Mouse (Mus musculus) hindbrain, embryonic 10.5 days (tissue): ENCODE data around the gene Olfr766-ps1. TPM values are rescaled to one million over a fixed set of nuclear protein-coding genes. Genes with fewer than 3 reads are reported as not detected.
"Not testable (repeated sequence)": the region's sequence is repeated elsewhere in the genome, so short reads cannot be mapped to it uniquely, and the experiment has no call there.

ENCODE experiments used
- DNase-seq: peaks from one replicate; pipeline ENCODE4 v3.0.0-alpha.2; 2017; ENCODE audit warnings: low spot score
- H3K27ac ChIP-seq: fragments of 300-500 bp; sonication (generic); 2 replicates; pipeline ENCODE4 v1.5.1; 2016; ENCODE audit warnings: mild to moderate bottlenecking, moderate library complexity
- H3K27me3 ChIP-seq: fragments of 300-500 bp; sonication (generic); 2 replicates; pipeline ENCODE4 v1.6.1; 2016; ENCODE audit warnings: mild to moderate bottlenecking; ENCODE audit not compliant: poor library complexity, insufficient read depth, severe bottlenecking
- H3K36me3 ChIP-seq: fragments of 300-500 bp; sonication (generic); 2 replicates; pipeline ENCODE4 v1.6.1; 2016; ENCODE audit warnings: mild to moderate bottlenecking, moderate library complexity
- H3K4me1 ChIP-seq: fragments of 300-500 bp; sonication (generic); replicated peaks from 2 replicates; pipeline ENCODE4 v1.6.1; 2016; ENCODE audit warnings: mild to moderate bottlenecking
- H3K4me3 ChIP-seq: fragments of 300-500 bp; sonication (generic); 2 replicates; pipeline ENCODE4 v1.5.1; 2016; ENCODE audit warnings: mild to moderate bottlenecking, moderate library complexity
- H3K9me3 ChIP-seq: fragments of 300-500 bp; sonication (generic); 2 replicates; pipeline ENCODE4 v1.6.1; 2016; ENCODE audit warnings: mild to moderate bottlenecking, moderate library complexity
- WGBS: fragments of 180-500 bp; shearing (Covaris S2); methylation state at CpG from one replicate; pipeline ENCODE4 v1.1.7; 2016; 5-methylcytosine and 5-hydroxymethylcytosine counted together
- polyA plus RNA-seq: library from polyadenylated mRNA; unstranded; fragments of >200 nt; fragmentation: Nextera tagmentation; extraction: Ambion mirVana; gene quantifications from 2 replicates; pipeline ENCODE4 v1.2.1, GENCODE M21; 2016

The Olfr766-ps1 gene
- not detected in 2 replicates for polyA plus RNA-seq

DNA sequence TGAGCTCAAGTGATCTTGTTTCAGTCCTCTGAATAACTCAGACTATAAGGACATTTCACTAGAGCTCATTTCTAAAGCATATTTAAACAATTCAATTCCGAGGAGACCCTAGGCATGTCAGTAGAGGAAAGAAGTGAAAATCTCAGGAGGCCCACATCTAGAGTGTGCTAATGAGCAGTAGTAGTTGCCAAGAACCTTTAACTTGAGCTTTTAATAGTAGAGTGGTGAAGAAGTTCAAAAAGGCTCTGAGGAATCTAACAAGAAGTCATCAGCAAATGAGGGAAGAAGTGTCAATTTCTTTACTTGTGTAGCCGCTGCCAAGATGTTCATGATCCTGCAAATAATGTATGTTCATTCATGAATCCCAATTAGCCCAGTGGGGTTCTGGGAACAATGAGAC, at the start of gene Olfr766-ps1:
TSS of gene Olfr766-ps1 (minus strand) at position 101 of the 400 bp plus-strand sequence.
- H3K27ac ChIP-seq: no peak within 1 kb of the TSS
- H3K4me3 ChIP-seq: no peak within 1 kb of the TSS
- no peaks in the 10 kb centered on the region for H3K36me3 ChIP-seq
- DNase-seq: no peak
- WGBS: 89% methylated on average over 2 of the region's 2 CpGs
- no peaks in the 10 kb centered on the region for H3K4me1 ChIP-seq
- no peaks in the 10 kb centered on the region for H3K9me3 ChIP-seq
- H3K27me3 ChIP-seq: no peaks in the 10 kb centered on the region

DNA sequence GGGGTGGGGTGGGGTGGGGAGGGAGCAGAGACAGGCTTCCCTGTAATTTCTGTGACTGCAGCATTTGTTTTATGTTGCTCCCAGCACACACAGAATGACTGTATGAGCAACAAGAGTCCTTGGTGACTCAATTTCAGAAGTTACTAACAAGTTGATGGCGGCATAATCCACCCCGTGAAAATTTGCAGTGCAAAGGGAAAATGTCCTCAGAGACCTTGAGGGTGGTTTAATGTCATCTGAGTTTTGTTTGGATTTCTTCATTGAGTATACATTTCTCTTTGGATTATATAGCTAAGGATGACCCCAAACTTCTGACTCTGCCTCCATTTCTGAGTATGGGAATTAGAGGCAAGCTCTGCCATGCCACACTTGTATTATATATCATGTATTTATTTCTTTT, 49.0 kb upstream of the Olfr766-ps1 start, which contains the start of gene Olfr769:
TSS of gene Olfr769 (minus strand) at position 101 of the 400 bp plus-strand sequence.
- DNase-seq: no peak
- no peak within 1 kb of the TSS for H3K27ac ChIP-seq
- no peaks in the 10 kb centered on the region for H3K27me3 ChIP-seq
- no peaks in the 10 kb centered on the region for H3K36me3 ChIP-seq
- WGBS: 88% methylated on average over 2 of the region's 2 CpGs
- H3K4me1 ChIP-seq: no peaks in the 10 kb centered on the region
- no peaks in the 10 kb centered on the region for H3K9me3 ChIP-seq
- no peak within 1 kb of the TSS for H3K4me3 ChIP-seq

DNA sequence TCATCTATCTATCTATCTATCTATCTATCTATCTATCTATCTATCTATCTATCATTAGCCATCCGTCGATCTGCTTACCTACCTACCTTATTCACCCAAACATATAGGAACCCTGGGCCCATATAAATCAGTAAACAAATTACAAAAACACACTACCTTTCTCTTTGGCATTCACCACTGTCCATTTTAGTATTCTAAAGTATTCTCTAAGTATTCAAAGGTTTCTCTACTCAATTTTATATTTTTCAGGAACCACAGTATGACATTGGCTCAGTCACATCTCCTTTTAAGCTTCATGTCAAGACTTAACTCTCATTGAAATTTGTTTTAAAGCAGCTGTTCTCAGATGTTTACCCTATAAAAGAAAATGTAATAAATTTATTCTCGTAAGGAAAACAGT, 46.4 kb upstream of the Olfr766-ps1 start:
- no peaks in the 10 kb centered on the region for H3K9me3 ChIP-seq
- no peak for DNase-seq
- no peak overlapping the region for H3K4me3 ChIP-seq
- no peaks in the 10 kb centered on the region for H3K36me3 ChIP-seq
- WGBS: 96% methylated on average over 3 of the region's 3 CpGs
- no peaks in the 10 kb centered on the region for H3K4me1 ChIP-seq
- no peak overlapping the region for H3K27ac ChIP-seq
- no peaks in the 10 kb centered on the region for H3K27me3 ChIP-seq

DNA sequence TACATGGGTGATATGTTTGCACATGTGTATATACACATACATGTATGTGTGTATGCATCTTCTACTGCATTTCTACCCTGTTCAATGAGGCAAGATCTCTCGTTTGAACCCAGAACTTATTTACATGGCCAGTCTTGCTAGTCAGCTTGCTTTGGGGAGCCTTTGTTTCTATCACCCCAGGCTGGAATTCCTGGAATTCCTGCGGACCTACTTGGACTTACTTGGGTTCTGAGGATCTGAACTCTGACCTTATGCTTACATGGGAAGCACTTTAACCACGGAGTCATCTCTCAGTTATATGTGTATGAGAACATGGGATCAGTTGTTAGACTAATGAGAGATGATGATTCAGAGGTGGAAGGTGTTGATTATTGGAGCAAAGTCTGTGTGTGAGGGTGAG, 32.5 kb upstream of the Olfr766-ps1 start:
- Histone ChIP-seq H3K4me3 (no peak overlapping the region), H3K36me3 (no peaks in the 10 kb centered on the region), H3K27ac (no peak overlapping the region), H3K4me1 (no peaks in the 10 kb centered on the region), H3K27me3 (no peaks in the 10 kb centered on the region), H3K9me3 (no peaks in the 10 kb centered on the region)
- 33% methylated on average over 3 of the region's 3 CpGs for WGBS
- no peak for DNase-seq

DNA sequence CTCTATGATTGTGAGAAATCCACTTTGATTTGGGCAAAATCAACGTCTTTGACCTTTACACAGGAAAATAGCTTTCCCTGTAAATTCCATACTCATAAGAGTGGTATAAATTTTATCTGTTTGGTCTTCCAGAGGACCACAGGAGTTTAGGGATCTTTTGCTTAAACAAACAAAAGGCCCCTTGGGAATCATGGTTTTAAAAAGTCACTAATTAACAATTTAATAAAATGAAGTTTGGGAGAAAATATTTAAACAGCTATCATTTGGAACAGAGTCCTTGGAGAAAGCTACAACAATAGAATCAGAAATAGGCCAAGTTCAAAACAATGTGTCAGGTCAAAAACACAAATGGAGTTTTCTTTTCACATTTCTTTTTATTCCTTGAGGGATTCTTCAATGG, 30.5 kb upstream of the Olfr766-ps1 start, which contains the start of gene Olfr768:
TSS of gene Olfr768 (minus strand) at position 101 of the 400 bp plus-strand sequence.
- no peak for DNase-seq
- WGBS: 89% methylated on average over 1 of the region's 1 CpGs
- Histone ChIP-seq H3K27me3 (no peaks in the 10 kb centered on the region), H3K4me3 (no peak within 1 kb of the TSS), H3K9me3 (no peaks in the 10 kb centered on the region), H3K27ac (no peak within 1 kb of the TSS), H3K4me1 (no peaks in the 10 kb centered on the region), H3K36me3 (no peaks in the 10 kb centered on the region)

DNA sequence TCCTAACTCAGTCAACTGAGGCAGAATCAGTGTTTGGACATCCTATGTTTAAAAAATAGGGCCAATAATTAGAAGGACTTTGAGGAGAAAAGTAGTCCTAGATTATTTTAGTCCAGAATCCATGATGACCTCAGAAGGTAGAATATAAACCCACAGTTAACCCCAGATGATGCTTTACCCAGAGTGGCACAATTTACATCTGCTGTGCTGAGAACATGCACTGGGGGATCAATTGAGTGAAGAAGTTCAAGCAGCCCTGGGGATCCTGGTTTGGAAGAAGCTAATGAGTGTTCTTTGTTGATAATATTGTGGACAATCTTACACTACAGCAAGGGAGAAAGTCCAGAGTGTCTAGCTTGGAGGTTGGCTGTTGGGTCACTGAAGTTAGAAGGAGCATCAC, 14.0 kb upstream of the Olfr766-ps1 start, which contains the start of gene Olfr767:
TSS of gene Olfr767 (minus strand) at position 101 of the 400 bp plus-strand sequence.
- not testable (repeated sequence) for H3K36me3 ChIP-seq, H3K27me3 ChIP-seq, H3K9me3 ChIP-seq

DNA sequence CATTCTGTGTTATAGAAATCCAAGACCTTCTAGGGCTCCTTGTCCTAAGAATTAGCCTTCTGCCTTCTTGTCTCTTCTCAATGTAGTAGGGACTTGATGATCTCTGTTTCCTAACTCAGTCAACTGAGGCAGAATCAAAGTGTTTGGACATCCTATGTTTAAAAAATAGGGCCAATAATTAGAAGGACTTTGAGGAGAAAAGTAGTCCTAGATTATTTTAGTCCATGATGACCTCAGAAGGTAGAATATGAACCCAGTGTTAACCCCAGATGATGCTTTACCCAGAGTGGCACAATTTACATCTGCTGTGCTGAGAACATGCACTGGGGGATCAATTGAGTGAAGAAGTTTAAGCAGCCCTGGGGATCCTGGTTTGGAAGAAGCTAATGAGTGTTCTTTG, 18.9 kb downstream of the Olfr766-ps1 start, which contains the start of gene Olfr765:
TSS of gene Olfr765 (minus strand) at position 101 of the 400 bp plus-strand sequence.
- H3K4me1 ChIP-seq, H3K27ac ChIP-seq, H3K4me3 ChIP-seq, H3K36me3 ChIP-seq, DNase-seq, H3K9me3 ChIP-seq, H3K27me3 ChIP-seq: not testable (repeated sequence)

More for the DNA sequence above, 14.0 kb upstream of the Olfr766-ps1 start, which contains the start of gene Olfr767:
- H3K27ac ChIP-seq, H3K4me1 ChIP-seq, DNase-seq, H3K4me3 ChIP-seq: not testable (repeated sequence)

DNA sequence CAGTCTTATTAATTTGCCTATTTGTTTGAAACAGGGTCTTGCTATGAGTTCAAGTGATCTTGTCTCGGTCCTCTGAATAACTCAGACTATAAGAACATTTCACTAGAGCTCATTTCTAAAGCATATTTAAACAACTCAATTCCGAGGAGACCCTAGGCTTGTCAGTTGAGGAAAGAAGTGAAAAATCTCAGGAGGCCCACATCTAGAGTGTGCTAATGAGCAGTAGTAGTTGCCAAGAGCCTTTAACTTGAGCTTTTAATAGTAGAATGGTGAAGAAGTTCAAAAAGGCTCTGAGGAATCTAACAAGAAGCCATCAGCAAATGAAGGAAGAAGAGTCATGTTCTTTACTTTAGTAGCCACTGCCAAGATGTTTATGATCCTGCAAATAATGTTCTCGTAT, 29.0 kb downstream of the Olfr766-ps1 start, which contains the start of gene Olfr764-ps1:
TSS of gene Olfr764-ps1 (minus strand) at position 101 of the 400 bp plus-strand sequence.
- no peaks in the 10 kb centered on the region for H3K4me1 ChIP-seq
- no peaks in the 10 kb centered on the region for H3K36me3 ChIP-seq
- WGBS: 88% methylated on average over 3 of the region's 3 CpGs
- no peak within 1 kb of the TSS for H3K4me3 ChIP-seq
- no peak within 1 kb of the TSS for H3K27ac ChIP-seq
- DNase-seq: no peak
- H3K27me3 ChIP-seq: no peaks in the 10 kb centered on the region
- no peaks in the 10 kb centered on the region for H3K9me3 ChIP-seq

DNA sequence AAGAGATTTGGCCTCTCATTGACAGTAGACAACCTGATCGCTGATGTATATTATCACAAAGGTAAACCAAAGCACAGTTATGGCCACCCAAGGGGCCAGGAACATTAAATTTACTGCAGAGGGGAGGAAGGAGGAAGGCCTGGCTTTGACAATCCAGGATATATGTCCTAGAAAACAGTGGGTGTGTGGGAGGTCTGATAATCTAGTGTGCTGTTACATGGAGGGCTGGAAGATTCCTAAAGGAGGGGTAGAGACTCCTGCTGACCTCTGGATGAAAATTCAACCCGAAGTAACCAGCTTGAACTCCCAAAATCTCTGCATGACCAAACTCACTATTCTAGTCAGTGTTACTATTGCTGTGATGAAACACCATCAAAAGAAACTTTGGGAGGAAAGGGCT, 40.4 kb downstream of the Olfr766-ps1 start:
- no peak for DNase-seq
- Histone ChIP-seq H3K36me3 (no peaks in the 10 kb centered on the region), H3K4me3 (no peak overlapping the region), H3K4me1 (no peaks in the 10 kb centered on the region), H3K9me3 (no peaks in the 10 kb centered on the region), H3K27me3 (no peaks in the 10 kb centered on the region), H3K27ac (no peak overlapping the region)
- WGBS: 82% methylated on average over 2 of the region's 2 CpGs

DNA sequence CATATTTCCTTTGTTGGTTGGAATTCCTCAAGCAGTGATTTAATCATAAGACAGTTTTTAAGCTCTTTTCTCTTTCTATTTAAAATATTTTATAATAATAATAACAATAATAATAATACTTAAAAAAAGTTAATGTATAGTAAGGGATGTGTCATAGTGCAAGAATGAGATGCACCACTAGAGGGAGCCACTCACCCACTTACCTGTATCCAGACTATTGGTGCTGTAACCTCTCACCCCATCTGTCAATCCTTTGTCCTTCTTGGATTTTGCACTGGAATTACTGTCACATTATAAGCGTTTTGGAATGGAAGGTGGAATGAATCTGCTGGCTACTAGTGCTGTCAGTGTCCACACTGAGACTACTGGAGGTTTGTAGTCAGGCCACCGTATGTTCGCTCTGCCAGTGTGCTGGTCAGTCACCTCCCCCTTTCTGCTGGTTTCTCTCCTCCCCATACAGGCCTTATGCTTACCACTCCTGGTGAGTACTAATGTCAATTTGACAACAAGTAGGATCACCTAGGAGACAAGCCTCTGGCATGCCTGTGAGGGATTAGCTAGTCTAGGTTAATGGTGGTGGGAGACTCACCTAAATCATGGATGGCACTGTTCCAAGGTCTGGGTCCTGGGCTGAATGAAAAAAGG, 42.6 kb downstream of the Olfr766-ps1 start:
- Histone ChIP-seq H3K36me3 (no peaks in the 10 kb centered on the region), H3K4me3 (no peak overlapping the region), H3K9me3 (0 out of 2 replicates have a peak, but pooled peaks cover 2% of the 10 kb centered on the region), H3K27me3 (no peaks in the 10 kb centered on the region), H3K27ac (no peak overlapping the region), H3K4me1 (no peaks in the 10 kb centered on the region)
- peak; percentile 53 for DNase-seq
- 63% methylated on average over 3 of the region's 3 CpGs for WGBS

DNA sequence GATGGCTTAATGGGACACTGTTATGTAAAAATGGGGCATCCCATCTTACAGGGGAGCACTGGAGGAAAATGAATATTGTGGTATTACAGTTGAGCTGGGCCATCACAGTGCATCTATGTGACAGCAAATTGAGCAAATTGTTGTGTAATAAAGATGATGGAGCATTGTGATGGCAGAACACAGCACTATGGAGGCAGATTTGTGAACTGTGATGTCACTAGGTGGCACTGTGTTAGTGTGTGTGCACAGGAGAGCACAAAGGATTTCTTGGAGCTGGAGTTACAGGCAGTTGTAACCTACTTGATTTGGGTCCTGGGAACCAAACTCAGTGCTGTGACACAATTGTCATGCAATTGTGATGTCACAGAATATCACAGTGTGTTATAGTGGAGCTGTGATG, 45.5 kb downstream of the Olfr766-ps1 start:
- 0 out of 2 replicates have a peak, but pooled peaks cover 2% of the 10 kb centered on the region for H3K9me3 ChIP-seq
- H3K36me3 ChIP-seq: no peaks in the 10 kb centered on the region
- no peak overlapping the region for H3K4me3 ChIP-seq
- DNase-seq: no peak
- no peaks in the 10 kb centered on the region for H3K4me1 ChIP-seq
- no peak overlapping the region for H3K27ac ChIP-seq
- H3K27me3 ChIP-seq: no peaks in the 10 kb centered on the region

DNA sequence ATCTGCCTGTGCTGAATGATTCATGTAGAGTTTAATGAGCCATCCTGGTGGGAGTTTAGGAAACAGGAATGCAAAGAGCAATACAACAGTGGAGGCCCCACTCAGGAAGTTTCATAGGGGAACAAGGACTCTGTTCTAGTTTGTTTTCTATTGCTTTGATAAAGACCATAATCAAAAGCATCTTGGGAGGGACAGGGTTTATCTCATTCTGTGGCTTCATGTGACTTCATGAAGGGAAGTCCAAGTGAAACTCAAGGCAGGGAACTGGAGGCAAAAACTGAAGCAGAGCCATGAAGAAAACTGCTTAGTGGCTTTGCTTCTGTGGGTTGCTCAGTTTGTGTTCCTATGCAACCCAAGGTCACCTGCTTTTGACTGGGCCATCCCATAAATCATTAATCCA, 54.3 kb downstream of the Olfr766-ps1 start:
- no peak overlapping the region for H3K4me3 ChIP-seq
- no peaks in the 10 kb centered on the region for H3K27me3 ChIP-seq
- no peaks in the 10 kb centered on the region for H3K9me3 ChIP-seq
- no peak overlapping the region for H3K27ac ChIP-seq
- no peak for DNase-seq
- H3K36me3 ChIP-seq: no peaks in the 10 kb centered on the region
- no peaks in the 10 kb centered on the region for H3K4me1 ChIP-seq
